Mouse (Mus musculus): ENCODE measurements around the gene Golm1.

DNA sequence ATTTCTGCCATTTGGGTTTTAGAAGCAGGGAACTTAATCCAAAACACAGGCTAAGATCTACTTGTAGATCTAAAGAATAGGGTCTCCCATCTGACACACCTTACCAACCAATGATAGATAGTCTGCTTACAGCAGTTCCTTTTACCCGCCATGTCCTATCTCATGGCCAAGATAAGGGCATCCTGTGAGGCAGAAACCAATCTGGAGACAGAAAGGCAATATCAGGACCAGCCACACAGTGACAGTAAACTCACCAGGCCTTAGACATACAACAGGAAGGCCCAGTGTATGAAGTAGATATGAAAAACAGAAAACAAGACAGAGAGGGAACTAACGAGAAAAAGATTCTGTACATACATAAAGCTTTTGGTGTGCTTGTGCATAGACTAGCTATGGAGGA is 32.8 kb downstream of the Golm1 start:
- TF ChIP-seq POLR2A (IDR thresholded peaks at IDR 0.05; ENCODE audit: borderline replicate concordance, control insufficient read depth, low read depth, low read length), result no peak
- no peak for TF ChIP-seq CTCF (IDR thresholded peaks at IDR 0.05; ENCODE audit: control insufficient read depth, insufficient read depth, low read length)
